Mouse (Mus musculus) right cerebral cortex, postnatal 10 days (tissue): ENCODE results near the gene Snrpg.
A peak's percentile ranks its signal among the peaks of the same experiment; 100 is the strongest.

Experiments
- DNase-seq, 2 experiments: peaks; one replicate each; pipeline ENCODE4 v3.0.0; 2021; ENCODE audit warnings: low spot score in 2 of 2

Snrpg gene

GRCm38 (mm10) chr6:86398986-86399385 is 27.9 kb downstream of the Snrpg start:
- no peak for DNase-seq

- no peak for DNase-seq
Measured at GRCm38 (mm10) chr6:86399995-86400394, 28.9 kb downstream of the Snrpg start.

GRCm38 (mm10) chr6:86400972-86401371 is 29.9 kb downstream of the Snrpg start:
- DNase-seq: peak; percentile 70 to 74

GRCm38 (mm10) chr6:86402681-86403607 is 31.8 kb downstream of the Snrpg start:
- no peak for DNase-seq

- peak; percentile 88 to 90 for DNase-seq
Measured at GRCm38 (mm10) chr6:86403728-86404099, 32.6 kb downstream of the Snrpg start.

GRCm38 (mm10) chr6:86404100-86404861 is 33.2 kb downstream of the Snrpg start, which contains the start of gene Tia1:
Gene Tia1, plus strand, starts transcription at chr6:86404219.
- peak; percentile 99 for DNase-seq

GRCm38 (mm10) chr6:86404996-86405395 is 33.9 kb downstream of the Snrpg start:
- no peak for DNase-seq

GRCm38 (mm10) chr6:86406306-86406705 is 35.2 kb downstream of the Snrpg start:
- DNase-seq: no peak

- no peak for DNase-seq
Measured at GRCm38 (mm10) chr6:86418711-86419110, 47.6 kb downstream of the Snrpg start.

- no peak for DNase-seq
Measured at GRCm38 (mm10) chr6:86419239-86419638, 48.1 kb downstream of the Snrpg start.

- no peak for DNase-seq
Measured at GRCm38 (mm10) chr6:86420491-86420890, 49.4 kb downstream of the Snrpg start.

GRCm38 (mm10) chr6:86426358-86426757 is 55.3 kb downstream of the Snrpg start, which contains the start of gene Gm44790:
Gene Gm44790, plus strand, starts transcription at chr6:86426658.
- DNase-seq: no peak
